Mouse (Mus musculus) yolk sac, embryonic 10.5 days (tissue): Measurements from ENCODE around the gene Gpatch8.
A peak's percentile ranks its signal among the peaks of the same experiment; 100 is the strongest.
"Not testable (repeated sequence)": the region's sequence is repeated elsewhere in the genome, so short reads cannot be mapped to it uniquely, and the experiment has no call there.

Experiments used
- DNase-seq: peaks from one replicate; pipeline ENCODE4 v3.0.0-alpha.2; 2017; ENCODE audit warnings: low spot score

Gene Gpatch8

GRCm38 (mm10) chr11:102568756-102569377 is 12.7 kb upstream of the Gpatch8 start:
- DNase-seq: no peak

DNA sequence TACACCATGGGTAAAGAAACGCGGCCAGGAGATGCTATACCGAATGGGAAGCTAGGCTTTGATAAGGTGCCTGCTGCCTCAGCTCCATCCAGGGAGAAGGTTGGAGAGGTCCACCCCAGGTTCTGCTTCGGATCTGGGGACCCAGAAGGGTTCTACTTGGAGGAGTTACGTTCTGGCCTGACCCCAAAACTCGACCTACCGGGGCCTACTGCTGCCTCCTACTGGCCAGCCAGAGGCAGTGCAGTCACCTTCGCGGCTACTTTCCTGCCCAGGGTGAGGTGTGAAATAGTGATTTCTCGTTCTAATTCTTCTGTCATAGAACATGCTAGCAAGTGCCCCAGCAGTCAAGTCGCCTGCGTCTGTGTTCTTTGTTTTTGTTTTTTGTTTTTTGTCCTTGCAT is 12.0 kb upstream of the Gpatch8 start:
- no peak for DNase-seq

DNA sequence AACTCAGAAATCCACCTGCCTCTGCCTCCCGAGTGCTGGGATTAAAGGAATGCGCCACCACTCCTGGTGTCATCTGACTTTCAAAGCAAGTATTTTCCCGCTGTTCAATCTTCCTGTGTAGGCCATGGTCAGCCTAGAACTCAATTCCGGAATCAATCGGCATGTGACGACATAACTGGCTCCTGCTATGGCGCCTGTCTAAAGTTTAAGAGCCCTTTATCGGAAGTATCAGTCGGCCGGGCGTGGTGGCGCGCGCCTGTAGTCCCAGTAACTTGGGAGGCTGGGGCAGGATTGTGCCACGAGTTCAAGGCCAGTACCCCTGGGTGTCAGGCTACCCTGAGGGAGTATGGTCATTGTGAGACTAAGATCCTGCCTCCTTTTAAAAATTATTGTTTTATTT is 11.5 kb upstream of the Gpatch8 start:
- no peak for DNase-seq

DNA sequence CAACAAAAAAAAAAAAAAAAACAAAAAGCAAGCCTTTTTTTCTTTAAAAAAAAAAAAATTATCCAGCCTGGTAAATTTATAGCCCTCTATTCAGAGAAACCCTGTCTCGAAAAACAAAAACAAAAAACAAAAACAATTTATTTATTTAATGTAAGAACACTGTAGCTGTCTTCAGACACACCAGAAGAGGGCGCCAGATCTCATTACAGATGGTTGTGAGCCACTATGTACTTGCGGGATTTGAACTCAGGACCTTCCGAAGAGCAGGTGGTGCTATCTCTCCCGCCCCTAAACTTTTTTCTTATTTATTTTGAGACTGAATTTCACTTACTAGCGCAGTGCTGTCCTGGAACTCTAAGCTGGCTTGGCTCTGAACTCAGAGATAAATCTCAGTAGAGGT is 11.0 kb upstream of the Gpatch8 start:
- no peak for DNase-seq

- no peak for DNase-seq
Measured at GRCm38 (mm10) chr11:102566290-102566689, 10.1 kb upstream of the Gpatch8 start.

- DNase-seq: no peak
Measured at GRCm38 (mm10) chr11:102565741-102566140, 9.5 kb upstream of the Gpatch8 start.

DNA sequence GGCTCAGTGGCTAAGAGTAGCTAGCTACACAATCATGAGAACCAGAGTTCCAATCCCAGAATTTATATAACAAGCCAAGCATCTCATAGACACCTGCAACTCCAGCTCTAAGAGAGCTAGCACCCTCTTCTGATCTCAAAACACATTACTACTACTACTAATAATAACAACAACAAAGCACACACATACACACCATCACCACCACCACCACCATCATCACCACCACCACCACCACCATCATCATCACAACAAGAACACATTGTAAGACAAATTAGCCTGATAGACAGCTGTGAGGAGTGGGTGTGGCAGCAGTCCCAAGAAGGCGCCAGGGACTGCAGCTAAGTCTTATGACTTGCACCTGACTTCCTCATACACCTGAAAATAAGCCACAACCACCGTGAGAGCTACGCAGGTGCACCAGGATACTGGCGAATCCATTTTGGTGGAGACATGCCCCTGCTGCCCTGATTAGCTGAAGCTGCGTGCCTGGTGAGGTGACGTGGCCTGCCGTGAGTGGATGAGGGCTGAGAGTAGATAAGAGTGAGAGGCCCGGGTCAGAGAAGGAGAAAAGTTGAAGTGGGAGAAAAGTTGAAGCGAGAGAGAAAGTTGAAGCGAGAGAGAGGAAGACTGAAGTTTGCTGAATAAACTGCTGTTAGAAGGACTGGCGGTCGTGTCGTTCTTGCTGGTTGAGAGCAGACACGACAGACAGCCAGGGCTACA is 8.9 kb upstream of the Gpatch8 start:
- not testable (repeated sequence) for DNase-seq

- DNase-seq: no peak
Measured at GRCm38 (mm10) chr11:102558704-102559103, 2.5 kb upstream of the Gpatch8 start.

- DNase-seq: no peak
Measured at GRCm38 (mm10) chr11:102557386-102557785, 1.2 kb upstream of the Gpatch8 start.

- DNase-seq: no peak
Measured at GRCm38 (mm10) chr11:102556716-102557074, 503 bp upstream of the Gpatch8 start.

DNA sequence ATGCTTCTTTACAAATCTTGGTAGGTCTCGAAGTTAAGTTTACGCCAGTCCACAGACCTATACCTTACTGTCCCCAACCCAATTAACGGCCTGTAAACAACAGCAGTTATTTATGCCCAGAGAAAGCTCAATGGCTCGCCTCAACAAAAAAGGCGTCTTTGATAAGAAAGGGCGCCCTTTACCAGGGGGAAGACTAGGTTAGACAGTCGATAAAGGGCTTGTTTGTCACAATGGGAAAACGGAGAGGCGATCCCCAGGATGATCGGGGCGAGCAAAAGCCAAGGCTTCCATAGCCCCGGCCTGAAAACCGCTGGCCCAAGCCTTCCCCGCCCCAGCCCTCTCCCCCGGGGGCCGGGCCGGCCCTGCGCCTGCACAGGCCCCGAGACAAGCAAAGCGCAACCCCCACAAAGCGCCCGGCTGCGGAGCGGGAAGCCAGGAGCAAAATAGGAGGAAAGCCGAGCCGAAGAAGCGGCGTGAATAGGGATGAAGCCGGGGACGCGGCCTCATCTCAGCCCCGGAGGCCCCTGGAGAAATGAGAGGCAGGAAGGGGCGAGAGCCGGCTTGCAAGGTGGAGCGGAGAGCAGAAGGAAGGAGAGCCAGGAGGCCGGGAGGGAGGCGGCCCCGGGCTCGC is 677 bp downstream of the Gpatch8 start:
- no peak for DNase-seq

DNA sequence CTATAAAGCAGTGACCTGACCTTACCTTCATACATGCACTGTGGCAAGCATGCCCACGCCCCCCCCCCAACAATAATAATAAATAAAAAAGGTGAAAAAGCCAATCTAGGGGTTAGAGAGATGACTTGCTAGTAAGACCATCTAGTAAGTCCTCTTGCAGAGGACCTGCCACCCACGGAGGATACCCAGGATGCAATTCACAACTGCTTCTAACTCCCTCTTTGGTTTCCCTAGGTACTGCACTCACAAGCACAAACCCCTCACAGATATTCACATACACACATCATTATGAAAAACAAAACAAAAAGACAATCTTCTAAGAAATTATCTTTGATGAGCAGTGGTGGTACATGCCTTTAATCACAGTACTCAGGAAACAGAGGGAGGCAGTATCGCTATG is 4.1 kb downstream of the Gpatch8 start:
- no peak for DNase-seq

GRCm38 (mm10) chr11:102551176-102551575 is 5.0 kb downstream of the Gpatch8 start:
- no peak for DNase-seq

DNA sequence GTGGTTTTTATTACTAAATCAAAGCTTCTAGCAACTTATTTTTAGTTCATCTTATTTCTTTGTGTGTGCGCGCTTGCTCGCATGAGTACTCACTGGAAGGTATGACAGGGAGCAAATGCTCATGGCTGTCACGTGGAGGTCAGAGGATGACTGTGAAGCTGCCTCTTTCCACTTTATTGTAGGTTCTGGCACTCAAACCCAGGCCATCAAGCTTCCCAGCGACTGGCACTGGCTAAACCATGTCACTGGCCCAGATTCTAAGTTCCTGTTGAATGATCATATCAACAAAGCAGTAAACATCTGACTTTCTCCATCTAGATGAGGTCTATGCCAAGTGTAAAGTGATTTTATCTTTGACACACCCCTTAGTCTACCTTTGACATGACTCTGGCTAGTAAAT is 14.7 kb downstream of the Gpatch8 start:
- no peak for DNase-seq

DNA sequence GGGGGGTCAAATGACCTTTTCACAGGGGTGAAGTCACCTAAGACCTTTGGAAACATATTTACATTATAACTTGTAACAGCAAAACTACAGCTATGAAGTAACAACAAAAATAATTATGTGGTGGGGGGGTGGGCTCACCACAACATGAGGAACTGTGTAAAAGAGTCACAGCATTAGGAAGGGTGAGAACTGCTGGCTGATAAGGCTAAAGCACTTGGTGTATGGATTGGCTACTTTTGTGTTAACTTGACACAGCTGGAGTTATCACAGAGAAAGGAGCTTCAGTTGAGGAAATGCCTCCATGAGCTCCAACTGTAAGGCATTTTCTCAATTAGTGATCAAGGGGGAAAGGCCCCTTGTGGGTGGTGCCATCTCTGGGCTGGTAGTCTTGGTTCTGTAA is 15.9 kb downstream of the Gpatch8 start:
- not testable (repeated sequence) for DNase-seq

DNA sequence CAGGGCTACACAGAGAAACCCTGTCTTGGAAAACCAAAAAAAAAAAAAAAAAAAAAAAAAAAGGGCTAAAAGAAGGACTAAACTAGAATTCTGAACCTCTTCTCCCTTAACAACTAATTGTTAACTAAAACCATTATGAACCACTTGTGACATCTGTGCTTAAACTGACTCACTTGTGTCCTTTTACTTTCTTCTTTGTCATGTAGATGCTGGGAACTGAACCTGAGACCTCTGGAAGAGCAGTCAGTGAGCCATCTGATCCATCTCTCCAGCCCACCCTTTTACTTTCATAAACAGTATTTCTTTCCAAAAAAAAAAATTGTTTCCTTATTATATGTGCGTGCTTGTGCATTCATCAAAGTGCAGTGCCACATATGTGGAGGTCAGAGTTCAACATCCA is 16.5 kb downstream of the Gpatch8 start:
- DNase-seq: no peak

GRCm38 (mm10) chr11:102536210-102536609 is 20.0 kb downstream of the Gpatch8 start:
- no peak for DNase-seq

GRCm38 (mm10) chr11:102534078-102534477 is 22.1 kb downstream of the Gpatch8 start:
- DNase-seq: no peak

- DNase-seq: peak; percentile 12
Measured at GRCm38 (mm10) chr11:102531425-102531824, 24.8 kb downstream of the Gpatch8 start.

DNA sequence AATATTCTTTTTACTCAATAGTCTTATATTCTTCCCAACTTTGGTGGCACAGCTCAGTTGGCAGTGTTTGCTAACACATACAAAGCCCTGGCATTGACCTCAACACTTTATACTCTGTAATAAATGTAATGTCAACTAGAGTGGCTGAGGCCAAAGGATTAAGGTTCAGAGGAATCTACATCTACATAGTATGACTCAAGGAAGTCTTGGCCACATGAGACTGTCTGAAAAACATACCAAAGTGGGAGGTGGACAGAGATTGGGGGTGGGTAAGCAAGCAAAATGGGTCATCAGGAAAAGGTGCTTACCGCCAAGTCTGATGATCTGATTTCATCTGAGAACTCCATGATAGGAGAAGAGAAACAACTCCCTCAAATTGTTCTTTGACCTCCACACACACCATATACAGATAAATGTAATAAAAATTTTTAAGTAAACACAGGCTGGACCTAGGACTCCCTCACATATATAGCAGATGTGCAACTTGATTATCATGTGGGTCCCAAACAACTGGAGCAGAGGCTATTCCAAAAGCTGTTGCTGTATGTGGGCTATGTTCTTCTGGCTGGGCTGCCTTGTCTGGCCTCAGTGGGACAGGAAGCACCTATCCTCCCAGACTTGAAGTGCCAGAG is 41.3 kb downstream of the Gpatch8 start:
- DNase-seq: no peak

DNA sequence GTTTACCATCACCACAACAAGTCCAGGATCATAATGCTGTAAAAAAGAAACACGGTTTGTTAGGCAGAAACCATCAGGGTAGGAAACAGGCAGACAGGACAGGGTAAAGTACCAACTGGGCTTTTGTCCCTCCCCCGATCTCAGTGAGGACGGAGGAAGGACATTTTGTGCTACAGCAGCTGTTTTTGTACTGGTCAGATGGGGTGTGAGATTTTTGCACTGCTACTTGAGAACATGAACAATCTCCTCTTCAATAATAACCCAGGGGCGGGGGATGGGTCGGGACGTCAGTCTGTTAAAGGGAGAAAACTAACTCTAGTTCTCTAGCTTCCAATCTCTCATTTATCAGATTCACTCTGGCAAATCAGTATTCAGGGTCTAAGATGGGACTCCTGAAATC is 46.0 kb downstream of the Gpatch8 start:
- no peak for DNase-seq

DNA sequence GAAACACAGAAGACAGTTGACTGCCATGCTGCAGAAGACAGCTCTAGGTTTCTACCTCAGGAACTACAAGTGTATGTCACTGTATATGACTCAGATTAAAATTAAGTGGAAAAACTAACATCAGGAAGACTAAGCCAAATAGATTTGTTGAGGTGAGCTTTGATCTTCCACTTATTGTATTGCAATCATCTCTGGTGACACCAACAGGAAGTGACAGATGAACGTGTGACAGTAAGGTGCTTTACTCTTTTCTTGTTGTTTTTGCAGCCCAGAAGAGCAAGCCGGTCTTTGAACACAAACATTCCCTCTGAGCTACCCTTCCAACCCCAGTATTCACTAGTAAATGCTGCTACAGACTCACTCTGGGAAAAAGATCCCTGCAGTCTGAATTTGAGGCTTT is 59.5 kb downstream of the Gpatch8 start:
- DNase-seq: no peak

GRCm38 (mm10) chr11:102496206-102496605 is 60.0 kb downstream of the Gpatch8 start:
- DNase-seq: no peak
